Mouse (Mus musculus) liver, adult 2 months (tissue): ENCODE measurements around the gene Ptgs2.

ENCODE experiments used
- CTCF ChIP-seq: fragments of 200-500 bp; IDR thresholded peaks from 2 replicates; pipeline ENCODE4 v1.5.1; 2011; ENCODE audit warnings: low read depth, low read length, control low read depth
- POLR2A ChIP-seq: fragments of 200-500 bp; IDR thresholded peaks from 2 replicates; pipeline ENCODE4 v1.6.1; 2011; ENCODE audit warnings: low read length, control low read depth; ENCODE audit not compliant: insufficient read depth; ENCODE audit errors: extremely low read depth

DNA sequence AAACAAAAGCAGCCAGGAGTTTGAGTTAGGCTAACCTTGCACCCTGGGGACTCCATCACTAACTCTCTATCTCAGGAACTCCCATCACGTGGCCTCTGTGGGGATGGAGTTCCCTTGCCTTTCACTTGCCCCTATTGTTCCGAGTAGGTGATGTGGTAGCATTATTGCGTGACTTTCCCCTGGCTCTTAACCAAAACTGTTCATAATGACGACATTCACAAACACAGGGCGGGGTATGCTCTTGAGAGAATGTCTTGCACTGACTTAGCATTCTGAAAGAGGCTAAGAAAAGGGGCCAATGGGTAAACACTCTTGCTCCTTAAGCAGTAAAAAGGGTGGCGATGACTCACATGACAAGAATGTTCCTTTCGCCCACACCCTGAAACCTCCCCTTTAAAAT lies 15.5 kb downstream of the Ptgs2 start:
- TF ChIP-seq CTCF (no peak), POLR2A (no peak)
